Mouse (Mus musculus): ENCODE data around the gene Mef2a. TPM values are rescaled to one million over a fixed set of nuclear protein-coding genes. Genes with fewer than 3 reads are reported as not detected.

The Mef2a gene
- polyA plus RNA-seq, 1 experiment from 2014 or later: 41.0 TPM

- Histone ChIP-seq H3K9me3 (no peaks in the 10 kb centered on the region), H3K27me3 (replicated peaks) (no peaks in the 10 kb centered on the region), H3K4me1 (peaks cover 4% of the 10 kb centered on the region), H3K4me2 (no peak overlapping the region), H3K9ac (no peak overlapping the region), H3K36me3 (replicated peaks) (peaks cover 21% of the 10 kb centered on the region; the same call in 1 of the 2 replicates), H3K4me3 (no peak overlapping the region), H3K27ac (no peak overlapping the region)
- no peak for ATAC-seq (replicated peaks)
- whole genome bisulfite sequencing: 85% methylated on average over 8 of the region's 8 CpGs
Observed at GRCm38 (mm10) chr7:67234797-67235196, 137.9 kb downstream of the Mef2a start.

GRCm38 (mm10) chr7:67232504-67232903 lies 140.2 kb downstream of the Mef2a start:
- Histone ChIP-seq H3K4me2 (no peak overlapping the region), H3K9ac (no peak overlapping the region), H3K27ac (no peak overlapping the region), H3K36me3 (replicated peaks) (peaks cover 12% of the 10 kb centered on the region; the same call in 1 of the 2 replicates), H3K4me3 (no peak overlapping the region), H3K27me3 (replicated peaks) (no peaks in the 10 kb centered on the region), H3K9me3 (no peaks in the 10 kb centered on the region), H3K4me1 (peaks cover 11% of the 10 kb centered on the region)
- 91% methylated on average over 14 of the region's 14 CpGs for WGBS
- ATAC-seq (replicated peaks): no peak

GRCm38 (mm10) chr7:67230640-67231140 lies 142.0 kb downstream of the Mef2a start:
- H3K4me3 ChIP-seq: no peak overlapping the region
- ATAC-seq (replicated peaks): no peak
- H3K27me3 ChIP-seq (replicated peaks): no peaks in the 10 kb centered on the region
- peaks cover 12% of the 10 kb centered on the region; the same call in 1 of the 2 replicates for H3K36me3 ChIP-seq (replicated peaks)
- no peak overlapping the region for H3K9ac ChIP-seq
- 88% methylated on average over 3 of the region's 3 CpGs for WGBS
- no peak overlapping the region for H3K4me2 ChIP-seq
- H3K9me3 ChIP-seq: no peaks in the 10 kb centered on the region
- peaks cover 11% of the 10 kb centered on the region for H3K4me1 ChIP-seq
- H3K27ac ChIP-seq: peak overlapping the region; percentile 56

DNA sequence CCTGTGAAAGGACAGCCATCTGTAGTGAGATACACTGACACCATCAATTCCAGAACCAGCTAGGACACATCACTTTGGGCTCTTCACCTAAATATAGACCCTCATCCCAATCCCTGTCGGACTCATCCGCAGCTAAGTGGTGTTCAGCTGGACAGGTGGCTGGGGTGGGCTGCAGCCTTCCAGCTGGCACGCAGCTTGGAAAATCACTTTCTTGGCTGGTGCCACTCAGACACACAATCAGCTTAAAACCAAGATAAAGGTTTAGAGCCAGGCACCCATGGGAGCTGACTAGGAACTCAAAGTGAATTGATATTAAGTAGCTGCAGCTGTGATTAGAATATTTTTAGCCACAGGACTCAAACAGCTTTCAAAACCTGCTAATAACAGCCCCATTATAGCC lies 142.4 kb downstream of the Mef2a start:
- H3K9ac ChIP-seq: no peak overlapping the region
- peaks cover 7% of the 10 kb centered on the region; the same call in 1 of the 2 replicates for H3K36me3 ChIP-seq (replicated peaks)
- H3K9me3 ChIP-seq: no peaks in the 10 kb centered on the region
- no peaks in the 10 kb centered on the region for H3K27me3 ChIP-seq (replicated peaks)
- H3K4me1 ChIP-seq: peaks cover 11% of the 10 kb centered on the region
- no peak overlapping the region for H3K4me2 ChIP-seq
- no peak overlapping the region for H3K4me3 ChIP-seq
- 47% methylated on average over 3 of the region's 3 CpGs for WGBS
- H3K27ac ChIP-seq: peak overlapping the region; percentile 56
- ATAC-seq (replicated peaks): no peak

DNA sequence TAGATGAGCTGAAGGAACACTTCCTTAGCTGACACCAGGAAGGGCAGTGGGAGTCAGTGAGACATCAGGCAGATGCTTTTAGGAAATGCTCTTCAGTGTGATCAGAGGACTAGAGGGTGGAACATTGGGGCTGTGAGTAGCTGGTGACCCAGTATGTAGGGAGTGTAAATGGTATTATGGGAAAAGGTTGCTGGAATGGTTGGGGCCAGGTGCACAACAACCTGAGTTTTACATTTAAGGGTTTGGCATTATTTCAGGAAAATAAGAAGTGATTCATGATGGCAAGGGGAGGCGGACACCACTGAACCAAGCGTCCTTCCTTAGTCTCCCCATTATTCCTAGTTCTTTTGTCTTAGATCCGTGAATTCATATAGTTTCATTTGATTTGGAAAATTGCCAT lies 143.0 kb downstream of the Mef2a start:
- Histone ChIP-seq H3K27ac (no peak overlapping the region), H3K4me3 (no peak overlapping the region), H3K9me3 (no peaks in the 10 kb centered on the region), H3K4me1 (peaks cover 11% of the 10 kb centered on the region), H3K36me3 (replicated peaks) (peaks cover 7% of the 10 kb centered on the region; the same call in 1 of the 2 replicates), H3K4me2 (no peak overlapping the region), H3K9ac (no peak overlapping the region), H3K27me3 (replicated peaks) (no peaks in the 10 kb centered on the region)
- no peak for ATAC-seq (replicated peaks)
- 86% methylated on average over 3 of the region's 3 CpGs for WGBS

DNA sequence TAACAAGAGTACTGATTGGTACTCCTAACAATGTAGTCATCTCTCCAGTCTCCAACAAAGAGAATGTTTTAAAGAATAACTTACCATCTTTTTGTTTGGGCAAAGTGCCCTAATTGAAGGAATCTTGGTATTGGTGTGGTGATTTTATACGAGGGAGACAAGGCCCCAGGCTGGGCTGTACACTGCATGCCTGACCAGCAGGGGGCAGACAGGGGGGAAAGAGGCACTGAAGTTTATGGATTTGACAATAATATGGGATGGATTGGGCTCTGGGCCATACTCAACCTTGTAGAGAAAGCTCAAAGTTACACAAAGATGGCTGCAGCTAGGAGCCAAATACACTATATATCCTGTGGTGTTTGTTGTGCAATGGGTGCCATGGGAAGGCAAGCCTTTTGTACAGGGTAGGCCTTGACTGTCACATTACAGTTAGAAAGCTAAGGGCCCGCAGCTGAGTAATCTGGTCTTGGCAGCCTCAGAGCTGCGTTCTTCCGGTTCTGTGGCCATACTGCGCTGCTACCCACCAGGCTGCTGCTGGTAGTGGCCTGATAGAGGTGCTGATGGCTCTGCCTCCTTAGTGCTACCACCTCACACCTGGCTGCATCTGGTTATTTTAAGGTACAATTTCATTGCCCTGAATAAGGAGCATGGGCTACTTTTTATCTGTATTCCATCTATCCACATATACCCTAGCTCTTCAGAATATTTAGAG lies 143.6 kb downstream of the Mef2a start:
- H3K27me3 ChIP-seq (replicated peaks): no peaks in the 10 kb centered on the region
- H3K9me3 ChIP-seq: no peaks in the 10 kb centered on the region
- no peak overlapping the region for H3K4me3 ChIP-seq
- H3K4me2 ChIP-seq: no peak overlapping the region
- no peak overlapping the region for H3K27ac ChIP-seq
- no peak overlapping the region for H3K9ac ChIP-seq
- 81% methylated on average over 5 of the region's 5 CpGs for WGBS
- ATAC-seq (replicated peaks): peak; percentile 40; the same call in 1 of the 2 replicates
- peaks cover 7% of the 10 kb centered on the region; the same call in 1 of the 2 replicates for H3K36me3 ChIP-seq (replicated peaks)
- H3K4me1 ChIP-seq: peaks cover 11% of the 10 kb centered on the region

DNA sequence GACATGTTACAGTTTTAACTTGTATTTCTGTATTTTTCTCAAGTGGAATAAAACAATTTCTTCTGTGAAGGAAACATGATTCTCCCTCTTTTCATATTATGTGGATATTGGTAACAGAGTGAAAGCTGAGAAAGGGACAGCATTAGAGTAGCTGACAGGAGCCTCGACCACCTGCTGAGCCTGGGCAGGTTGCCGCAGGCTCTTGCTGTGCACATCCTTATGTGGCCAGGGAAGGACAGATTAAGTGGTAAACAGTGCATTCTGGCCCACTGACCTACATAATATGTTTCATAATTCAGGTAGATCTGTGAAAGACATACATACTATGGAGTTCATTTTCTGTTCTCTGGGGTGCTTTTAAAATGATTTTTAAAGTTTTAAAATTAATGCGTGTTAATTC lies 144.3 kb downstream of the Mef2a start:
- Histone ChIP-seq H3K9me3 (no peaks in the 10 kb centered on the region), H3K4me2 (no peak overlapping the region), H3K4me3 (no peak overlapping the region), H3K4me1 (peaks cover 18% of the 10 kb centered on the region), H3K36me3 (replicated peaks) (peaks cover 7% of the 10 kb centered on the region; the same call in 1 of the 2 replicates), H3K27me3 (replicated peaks) (no peaks in the 10 kb centered on the region), H3K27ac (no peak overlapping the region), H3K9ac (no peak overlapping the region)
- 51% methylated on average over 3 of the region's 3 CpGs for WGBS
- ATAC-seq (replicated peaks): no peak

DNA sequence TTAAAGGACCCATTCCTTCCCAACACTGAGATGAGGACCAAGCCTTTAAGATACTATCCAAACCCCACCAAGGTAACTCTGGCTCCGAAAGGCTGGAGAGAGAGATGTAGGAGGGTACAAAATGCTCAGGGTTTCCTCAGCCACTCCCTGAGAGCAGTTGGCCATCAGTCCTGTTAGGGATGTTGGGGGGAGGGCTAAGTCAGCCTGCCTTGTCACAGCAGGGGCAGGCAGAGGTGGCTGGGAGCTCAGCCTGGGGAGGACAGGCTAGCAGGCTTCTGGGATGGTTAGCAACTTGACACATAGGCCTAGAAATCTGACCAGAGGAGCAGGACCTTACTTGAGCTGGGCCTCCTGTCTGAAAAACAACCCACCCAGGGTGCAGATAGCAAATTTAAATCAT lies 145.1 kb downstream of the Mef2a start:
- ATAC-seq (replicated peaks): no peak
- Histone ChIP-seq H3K4me3 (no peak overlapping the region), H3K4me2 (no peak overlapping the region), H3K9me3 (no peaks in the 10 kb centered on the region), H3K9ac (no peak overlapping the region), H3K27me3 (replicated peaks) (no peaks in the 10 kb centered on the region), H3K4me1 (peaks cover 24% of the 10 kb centered on the region), H3K27ac (no peak overlapping the region), H3K36me3 (replicated peaks) (peaks cover 6% of the 10 kb centered on the region; the same call in 1 of the 2 replicates)
- WGBS: 68% methylated on average over 1 of the region's 1 CpGs

- no peaks in the 10 kb centered on the region for H3K9me3 ChIP-seq
- no peak overlapping the region for H3K4me2 ChIP-seq
- no peaks in the 10 kb centered on the region; the same call in 1 of the 2 replicates for H3K36me3 ChIP-seq (replicated peaks)
- H3K4me3 ChIP-seq: no peak overlapping the region
- H3K4me1 ChIP-seq: peaks cover 30% of the 10 kb centered on the region
- no peaks in the 10 kb centered on the region for H3K27me3 ChIP-seq (replicated peaks)
- no peak for ATAC-seq (replicated peaks)
- H3K9ac ChIP-seq: no peak overlapping the region
- WGBS: 96% methylated on average over 15 of the region's 15 CpGs
- H3K27ac ChIP-seq: no peak overlapping the region
Observed at GRCm38 (mm10) chr7:67225943-67226625, 146.6 kb downstream of the Mef2a start.

- H3K9ac ChIP-seq: peak within 1 kb of the TSS; percentile 77
- H3K27ac ChIP-seq: peak within 1 kb of the TSS; percentile 70
- WGBS: 4% methylated on average over 31 of the region's 31 CpGs
- peak; percentile 98 for ATAC-seq (replicated peaks)
- H3K4me3 ChIP-seq: peak within 1 kb of the TSS; percentile 72
- no peaks in the 10 kb centered on the region for H3K9me3 ChIP-seq
- peak within 1 kb of the TSS; percentile 87 for H3K4me2 ChIP-seq
- H3K27me3 ChIP-seq (replicated peaks): no peaks in the 10 kb centered on the region
- peaks cover 19% of the 10 kb centered on the region for H3K4me1 ChIP-seq
- H3K36me3 ChIP-seq (replicated peaks): no peaks in the 10 kb centered on the region; the same call in 1 of the 2 replicates
Observed at GRCm38 (mm10) chr7:67222220-67222862, 150.3 kb downstream of the Mef2a start, which contains the start of gene Lysmd4. Gene Lysmd4 (plus strand): TSS chr7:67222544.

GRCm38 (mm10) chr7:67217025-67217424 lies 155.6 kb downstream of the Mef2a start:
- ATAC-seq (replicated peaks): no peak
- H3K4me2 ChIP-seq: no peak overlapping the region
- H3K4me1 ChIP-seq: peaks cover 5% of the 10 kb centered on the region
- H3K27me3 ChIP-seq (replicated peaks): no peaks in the 10 kb centered on the region
- 73% methylated on average over 3 of the region's 3 CpGs for WGBS
- no peak overlapping the region for H3K27ac ChIP-seq
- H3K36me3 ChIP-seq (replicated peaks): no peaks in the 10 kb centered on the region
- no peaks in the 10 kb centered on the region for H3K9me3 ChIP-seq
- no peak overlapping the region for H3K4me3 ChIP-seq
- H3K9ac ChIP-seq: no peak overlapping the region

- no peak overlapping the region for H3K4me3 ChIP-seq
- H3K9me3 ChIP-seq: no peaks in the 10 kb centered on the region
- H3K36me3 ChIP-seq (replicated peaks): no peaks in the 10 kb centered on the region
- no peak overlapping the region for H3K9ac ChIP-seq
- 83% methylated on average over 6 of the region's 6 CpGs for WGBS
- ATAC-seq (replicated peaks): no peak
- no peak overlapping the region for H3K4me2 ChIP-seq
- no peaks in the 10 kb centered on the region for H3K4me1 ChIP-seq
- no peak overlapping the region for H3K27ac ChIP-seq
- H3K27me3 ChIP-seq (replicated peaks): no peaks in the 10 kb centered on the region
Observed at GRCm38 (mm10) chr7:67216351-67216750, 156.3 kb downstream of the Mef2a start.

Measured in midbrain, embryonic 15.5 days (tissue).